Mouse (Mus musculus) cerebellum, adult 2 months (tissue): ENCODE measurements around the gene Eef1akmt3.

ENCODE experiments used
- CTCF ChIP-seq: fragments of 200-500 bp; IDR thresholded peaks from 2 replicates; pipeline ENCODE4 v1.5.1; 2011; ENCODE audit warnings: low read depth, mild to moderate bottlenecking, control low read depth, low read length, moderate library complexity, borderline replicate concordance; ENCODE audit not compliant: insufficient read depth
- POLR2A ChIP-seq: fragments of 200-500 bp; IDR thresholded peaks from 2 replicates; pipeline ENCODE4 v1.6.1; 2011; ENCODE audit warnings: low read length, control low read depth, borderline replicate concordance; ENCODE audit not compliant: insufficient read depth

DNA sequence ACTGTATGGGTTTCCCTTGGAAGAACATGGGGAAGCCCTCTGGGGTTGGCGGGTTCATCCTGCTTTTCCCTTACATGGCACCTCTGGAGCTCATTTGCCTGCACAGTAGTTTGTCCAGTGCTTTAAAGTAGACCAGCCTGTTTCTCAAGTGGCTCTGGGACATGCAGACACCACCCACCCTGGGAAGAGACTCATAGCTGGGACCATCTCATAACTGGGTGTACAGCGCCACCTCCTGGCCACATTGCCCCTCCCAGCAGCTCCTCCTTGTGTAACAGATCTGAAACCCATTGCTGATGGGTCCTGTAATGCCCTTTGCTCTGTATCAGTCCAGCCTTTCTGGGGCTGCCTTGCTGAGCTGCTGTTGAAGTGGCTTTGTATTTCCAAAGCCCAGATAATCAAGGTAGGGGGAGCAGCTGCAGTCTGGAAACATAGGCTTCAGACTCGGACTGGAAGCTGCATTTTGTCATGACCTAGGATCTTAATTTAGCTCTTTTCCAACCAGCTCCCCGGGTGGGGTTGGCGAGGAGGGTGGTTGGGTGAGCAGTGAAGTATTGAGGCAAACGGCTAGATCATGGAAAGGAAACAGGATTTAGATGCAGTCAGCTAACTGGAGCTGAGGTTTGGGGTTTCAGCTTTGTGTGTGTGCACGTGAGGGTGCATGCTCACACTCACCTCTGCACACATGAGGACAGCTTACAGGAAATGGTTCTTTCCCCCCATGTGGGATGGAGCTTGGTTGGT is 50.8 kb downstream of the Eef1akmt3 start:
- TF ChIP-seq POLR2A (no peak), CTCF (peak; percentile 99)
